Mouse (Mus musculus) liver, embryonic 11.5 days (tissue): ENCODE measurements around the gene Slfn8. TPM values are rescaled to one million over a fixed set of nuclear protein-coding genes. Genes with fewer than 3 reads are reported as not detected.
A peak's percentile ranks its signal among the peaks of the same experiment; 100 is the strongest.

ENCODE experiments used
- ATAC-seq: fragments of 200-750 bp; cut with Nextera tagmentation; replicated peaks from 2 replicates; pipeline ENCODE4 v1.8.0; 2017; ENCODE audit warnings: moderate number of reproducible peaks, mild to moderate bottlenecking, moderate TSS enrichment, moderate library complexity; ENCODE audit not compliant: low FRiP score
- DNase-seq: peaks from one replicate; pipeline ENCODE4 v3.0.0-alpha.2; 2017; ENCODE audit warnings: low spot score
- H3K27ac ChIP-seq: fragments of 300-500 bp; sonication (generic); 2 replicates; pipeline ENCODE4 v1.5.1; 2014; ENCODE audit warnings: mild to moderate bottlenecking, low read depth, low read length, control low read depth
- H3K27me3 ChIP-seq: fragments of 300-500 bp; sonication (generic); replicated peaks from 2 replicates; pipeline ENCODE4 v1.6.1; 2014; ENCODE audit warnings: low read length, mixed read lengths; ENCODE audit not compliant: control insufficient read depth, insufficient read depth
- H3K36me3 ChIP-seq: fragments of 300-500 bp; sonication (generic); 2 replicates; pipeline ENCODE4 v1.6.1; 2014; ENCODE audit warnings: mild to moderate bottlenecking, low read length, moderate library complexity, mixed read lengths; ENCODE audit not compliant: control insufficient read depth, insufficient read depth
- H3K4me1 ChIP-seq: fragments of 300-500 bp; sonication (generic); replicated peaks from 2 replicates; pipeline ENCODE4 v1.6.1; 2014; ENCODE audit warnings: low read length, mixed read lengths; ENCODE audit not compliant: control insufficient read depth, insufficient read depth
- H3K4me2 ChIP-seq: fragments of 300-500 bp; sonication (generic); 2 replicates; pipeline ENCODE4 v1.6.1; 2014; ENCODE audit warnings: mild to moderate bottlenecking, control low read depth, moderate library complexity
- H3K4me3 ChIP-seq: fragments of 300-500 bp; sonication (generic); 2 replicates; pipeline ENCODE4 v1.5.1; 2014; ENCODE audit warnings: low read depth, low read length, control low read depth
- H3K9ac ChIP-seq: fragments of 300-500 bp; sonication (generic); 2 replicates; pipeline ENCODE4 v1.6.1; 2014; ENCODE audit warnings: low read depth, low read length, control low read depth
- H3K9me3 ChIP-seq: fragments of 300-500 bp; sonication (generic); 2 replicates; pipeline ENCODE4 v1.6.1; 2016; ENCODE audit warnings: low read length, inconsistent platforms, mixed read lengths; ENCODE audit not compliant: control insufficient read depth
- WGBS: fragments of 180-500 bp; shearing (Covaris S2); extraction: QIAGEN DNeasy Blood & Tissue Kit; methylation state at CpG from one replicate; pipeline ENCODE4 v1.1.7; 2014; 5-methylcytosine and 5-hydroxymethylcytosine counted together
- polyA plus RNA-seq: library from polyadenylated mRNA; unstranded; fragments of >200 nt; fragmentation: Nextera tagmentation; extraction: Ambion mirVana; gene quantifications from 2 replicates; pipeline ENCODE4 v1.2.1, GENCODE M21; 2014

The Slfn8 gene
- polyA plus RNA-seq: 0.18 and 0.27 TPM in 2 replicates

DNA sequence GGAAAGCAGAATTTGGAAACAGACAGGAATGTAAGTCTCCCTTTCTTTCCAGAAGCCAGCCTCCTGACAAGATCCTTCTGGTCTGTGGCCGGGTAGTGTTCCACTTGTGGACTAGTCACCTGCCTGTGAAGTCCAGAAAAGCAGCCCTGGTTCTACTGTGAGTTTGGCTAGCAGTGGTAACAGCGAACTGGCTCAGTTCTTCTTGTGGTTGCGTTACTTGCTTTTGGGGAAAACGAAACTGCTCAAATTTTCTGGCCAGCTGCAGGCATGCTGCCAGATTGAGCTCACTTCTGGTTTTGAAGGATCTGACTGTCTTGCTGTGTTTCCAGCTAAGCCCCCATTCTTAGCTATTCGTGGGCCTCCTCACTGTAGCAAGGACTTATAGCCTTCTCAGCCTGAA lies at the start of gene Slfn8:
Gene Slfn8, minus strand, starts transcription at position 190 of the 400 bp plus-strand sequence.
- no peaks in the 10 kb centered on the region for H3K36me3 ChIP-seq
- H3K27me3 ChIP-seq: no peaks in the 10 kb centered on the region
- no peak for DNase-seq
- no peak for ATAC-seq
- H3K4me2 ChIP-seq: no peak within 1 kb of the TSS
- 66% methylated on average over 5 of the region's 5 CpGs for WGBS
- H3K9me3 ChIP-seq: no peaks in the 10 kb centered on the region
- H3K27ac ChIP-seq: no peak within 1 kb of the TSS
- no peak within 1 kb of the TSS for H3K4me3 ChIP-seq
- H3K9ac ChIP-seq: no peak within 1 kb of the TSS
- H3K4me1 ChIP-seq: no peaks in the 10 kb centered on the region

DNA sequence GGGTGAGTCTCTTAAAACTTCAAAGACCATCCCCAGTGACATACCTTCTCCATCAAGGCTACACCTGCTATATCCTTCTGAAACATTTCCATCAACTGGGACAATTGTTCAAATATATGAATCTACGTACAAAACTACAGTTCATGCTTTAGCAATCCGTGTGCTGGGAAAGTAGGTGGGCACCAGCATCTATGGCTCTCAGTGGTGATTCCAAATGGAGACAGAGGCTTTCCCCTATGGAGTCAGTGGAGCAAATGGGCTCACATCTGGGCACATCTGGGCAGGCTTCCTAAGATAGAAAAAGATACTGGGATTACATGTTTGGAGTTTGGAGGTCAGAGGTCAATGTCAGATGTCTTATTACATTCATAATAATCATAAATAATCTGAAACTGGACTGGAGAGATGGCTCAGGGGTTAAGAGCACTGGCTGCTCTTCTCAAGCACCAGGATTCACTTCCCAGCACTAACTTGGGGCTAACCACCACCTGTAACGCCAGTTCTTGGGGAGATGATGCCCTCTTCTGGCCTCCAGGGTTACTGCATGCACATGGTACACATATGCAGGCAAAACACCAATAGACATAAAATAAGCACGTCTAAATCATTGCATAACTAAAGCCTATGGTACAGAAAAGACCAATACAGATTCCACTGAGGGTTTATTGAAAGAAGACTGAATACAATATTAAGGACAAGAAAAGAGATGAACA lies 47.5 kb upstream of the Slfn8 start:
- 63% methylated on average over 4 of the region's 4 CpGs for WGBS
- ATAC-seq: no peak
- no peaks in the 10 kb centered on the region for H3K4me1 ChIP-seq
- no peak overlapping the region for H3K27ac ChIP-seq
- no peak overlapping the region for H3K9ac ChIP-seq
- peak; percentile 15 for DNase-seq
- H3K36me3 ChIP-seq: no peaks in the 10 kb centered on the region
- no peak overlapping the region for H3K4me3 ChIP-seq
- H3K4me2 ChIP-seq: no peak overlapping the region
- H3K9me3 ChIP-seq: no peaks in the 10 kb centered on the region
- no peaks in the 10 kb centered on the region for H3K27me3 ChIP-seq

DNA sequence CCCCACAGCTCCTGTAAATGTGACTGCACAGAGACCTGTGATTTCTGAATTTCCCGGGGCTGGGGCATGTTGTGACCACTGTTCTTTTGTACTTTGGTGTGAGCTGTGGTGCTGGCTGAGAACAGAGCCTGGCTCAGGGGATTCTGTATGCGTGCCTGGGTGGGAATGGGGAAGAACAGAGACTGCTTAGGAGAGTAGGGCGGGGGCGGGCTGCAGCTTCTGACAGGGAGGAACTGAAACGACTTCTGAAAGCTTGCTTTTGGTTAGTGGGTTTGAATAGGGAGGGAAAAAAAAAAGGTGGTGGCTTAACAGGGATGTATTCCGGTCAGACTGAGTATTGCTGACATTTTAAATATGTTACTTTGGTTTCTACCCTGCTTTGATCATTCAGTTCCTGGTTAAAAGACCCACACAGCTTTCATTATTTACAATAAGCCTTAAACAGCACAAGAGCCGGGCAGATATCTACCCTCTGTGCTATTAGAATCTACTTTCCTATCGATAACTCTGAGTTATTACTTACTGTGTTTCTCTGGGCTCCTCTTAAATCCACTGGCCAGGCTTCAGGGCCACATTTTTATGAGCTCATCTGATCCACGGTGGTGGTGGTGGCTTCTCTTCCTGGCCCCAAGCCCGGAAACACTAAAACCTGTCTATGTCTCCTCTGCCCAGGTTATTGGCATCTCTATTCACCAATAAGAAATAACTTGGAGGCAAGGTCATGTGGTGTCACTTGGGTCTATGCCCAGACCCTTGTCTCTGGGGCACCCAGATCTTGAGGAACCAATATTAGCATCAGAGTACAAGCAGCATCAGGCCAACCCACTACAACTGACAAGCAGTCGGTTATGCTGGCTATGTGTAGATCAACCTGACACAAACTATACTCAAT lies 46.3 kb upstream of the Slfn8 start:
- no peak overlapping the region for H3K9ac ChIP-seq
- no peaks in the 10 kb centered on the region for H3K27me3 ChIP-seq
- WGBS: 39% methylated on average over 11 of the region's 11 CpGs
- no peak overlapping the region for H3K4me3 ChIP-seq
- DNase-seq (peak; percentile 24), ATAC-seq (no peak)
- H3K27ac ChIP-seq: no peak overlapping the region
- no peak overlapping the region for H3K4me2 ChIP-seq
- no peaks in the 10 kb centered on the region for H3K4me1 ChIP-seq
- H3K9me3 ChIP-seq: no peaks in the 10 kb centered on the region
- no peaks in the 10 kb centered on the region for H3K36me3 ChIP-seq

DNA sequence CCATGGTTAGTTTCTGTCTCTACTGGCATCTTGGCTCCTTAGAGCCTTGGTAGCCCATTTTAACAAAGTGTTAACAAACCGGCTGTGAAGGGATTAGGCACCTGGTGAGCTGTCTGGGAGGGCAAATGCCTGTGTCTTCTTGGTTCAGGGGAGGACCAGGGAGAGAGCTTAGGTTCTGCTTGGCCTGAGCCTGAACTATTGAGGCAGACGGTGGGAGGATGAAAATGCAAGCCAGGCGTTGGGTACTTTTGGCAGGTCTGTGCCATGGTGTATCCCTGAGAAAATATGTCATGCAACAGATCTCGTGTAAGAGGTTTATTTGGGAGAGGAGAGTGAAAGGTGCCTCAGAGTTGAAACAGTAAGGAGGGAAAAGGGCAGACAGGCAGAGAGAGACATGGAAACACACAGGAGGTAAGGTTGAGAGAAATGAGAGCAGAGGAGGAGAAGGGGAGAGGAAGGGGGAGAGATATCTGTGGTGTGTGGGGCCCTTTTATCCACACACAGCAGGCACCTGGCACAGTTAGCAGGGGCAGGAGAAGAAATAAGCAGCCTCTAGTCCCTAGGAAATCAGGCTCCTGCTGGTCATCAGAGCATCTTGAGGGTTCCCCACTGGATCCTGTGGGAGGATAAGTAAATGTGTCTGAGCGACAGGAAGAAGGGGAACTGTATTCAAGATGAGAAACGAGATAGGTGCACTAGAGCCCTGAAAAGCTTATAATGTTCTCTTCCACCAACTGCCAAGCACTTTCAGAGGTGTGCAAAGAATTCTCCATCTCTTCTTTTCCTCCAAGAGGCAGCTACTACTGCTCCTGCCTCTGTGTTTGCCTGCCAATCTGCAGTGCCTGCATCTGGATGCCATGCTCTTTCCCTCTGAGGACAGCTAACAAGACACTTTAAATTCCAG lies 45.1 kb upstream of the Slfn8 start:
- no peak overlapping the region for H3K9ac ChIP-seq
- ATAC-seq: no peak
- no peak overlapping the region for H3K4me3 ChIP-seq

DNA sequence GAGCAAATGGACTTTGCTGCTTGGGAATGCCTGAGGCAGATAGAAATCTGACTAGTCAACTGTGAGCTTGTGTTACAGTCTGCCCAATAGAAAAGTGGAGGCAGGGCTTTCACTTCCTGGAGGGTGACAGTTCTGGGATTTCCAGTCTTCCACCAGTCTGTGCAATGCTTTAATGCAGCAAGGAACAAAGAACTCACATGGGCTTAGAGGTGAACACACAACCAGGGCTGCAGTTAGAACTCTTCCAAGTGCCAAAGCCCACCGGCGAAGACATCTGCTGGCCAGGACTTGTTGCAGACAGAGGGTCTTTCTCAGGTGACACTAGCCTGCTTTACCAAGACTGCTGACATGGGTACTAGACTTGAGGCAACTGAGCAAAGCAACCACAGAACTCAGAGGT lies 44.3 kb upstream of the Slfn8 start, which contains the start of gene Slfn2:
Gene Slfn2, plus strand, starts transcription at position 167 of the 400 bp plus-strand sequence.
- no peak within 1 kb of the TSS; the same call in 1 of the 2 replicates for H3K4me2 ChIP-seq
- ATAC-seq: no peak

More for the DNA sequence above, 45.1 kb upstream of the Slfn8 start:
- no peak overlapping the region; the same call in 1 of the 2 replicates for H3K4me2 ChIP-seq
- no peak for DNase-seq
- no peaks in the 10 kb centered on the region for H3K4me1 ChIP-seq
- no peak overlapping the region for H3K27ac ChIP-seq
- WGBS: 20% methylated on average over 6 of the region's 6 CpGs
- H3K9me3 ChIP-seq: no peaks in the 10 kb centered on the region
- H3K36me3 ChIP-seq: no peaks in the 10 kb centered on the region
- no peaks in the 10 kb centered on the region for H3K27me3 ChIP-seq

DNA sequence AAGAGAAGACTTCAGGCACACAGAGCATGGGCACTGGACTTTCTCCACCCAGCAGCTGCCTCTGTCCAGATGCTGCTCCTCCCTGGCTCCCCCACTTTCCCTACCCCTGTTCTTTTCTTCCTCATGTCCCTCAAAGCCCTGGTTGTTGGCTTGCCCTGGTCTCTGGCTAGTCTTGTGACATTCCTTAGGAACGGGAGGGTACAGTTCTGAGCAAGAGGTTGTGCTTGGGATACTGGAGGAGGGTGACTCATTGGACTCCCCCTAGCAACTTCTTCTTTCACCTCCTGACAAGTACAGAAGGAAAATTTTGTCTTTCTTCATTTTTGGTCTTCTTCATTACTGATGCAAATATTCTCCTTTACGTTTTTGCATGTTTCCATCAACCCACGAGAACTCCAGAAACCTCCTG lies 43.3 kb upstream of the Slfn8 start:
- ATAC-seq: no peak
- Histone ChIP-seq H3K9ac (no peak overlapping the region), H3K27me3 (no peaks in the 10 kb centered on the region), H3K9me3 (no peaks in the 10 kb centered on the region), H3K4me1 (no peaks in the 10 kb centered on the region), H3K4me3 (no peak overlapping the region), H3K36me3 (no peaks in the 10 kb centered on the region), H3K4me2 (no peak overlapping the region), H3K27ac (no peak overlapping the region)
- 48% methylated on average over 3 of the region's 3 CpGs for WGBS
- DNase-seq: no peak

More for the DNA sequence above, 44.3 kb upstream of the Slfn8 start, which contains the start of gene Slfn2:
- H3K4me3 ChIP-seq: no peak within 1 kb of the TSS
- no peaks in the 10 kb centered on the region for H3K36me3 ChIP-seq
- 66% methylated on average over 2 of the region's 2 CpGs for WGBS
- no peaks in the 10 kb centered on the region for H3K9me3 ChIP-seq
- no peaks in the 10 kb centered on the region for H3K27me3 ChIP-seq
- no peak within 1 kb of the TSS for H3K27ac ChIP-seq
- DNase-seq: no peak
- no peak within 1 kb of the TSS for H3K9ac ChIP-seq
- H3K4me1 ChIP-seq: no peaks in the 10 kb centered on the region

DNA sequence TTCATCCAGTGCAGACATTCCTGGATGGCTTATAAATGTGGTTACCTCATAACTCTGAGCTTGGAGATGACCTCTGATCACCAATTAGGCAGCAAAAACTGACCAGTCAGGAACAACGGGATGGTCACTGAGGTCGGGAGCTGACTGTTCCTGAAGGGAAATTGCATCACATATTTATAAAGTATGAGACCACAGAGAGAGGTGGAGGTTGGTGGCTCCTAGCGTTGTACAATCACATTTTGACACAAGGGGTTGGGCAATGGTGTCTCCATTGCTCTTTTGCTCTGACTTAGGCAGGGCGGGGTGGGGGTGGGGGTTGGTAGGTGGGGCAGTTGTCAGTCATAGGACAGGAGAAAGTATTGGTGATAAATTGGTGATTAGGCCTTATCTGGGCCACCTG lies 42.5 kb upstream of the Slfn8 start:
- Histone ChIP-seq H3K27me3 (no peaks in the 10 kb centered on the region), H3K4me3 (no peak overlapping the region), H3K9ac (no peak overlapping the region), H3K4me1 (no peaks in the 10 kb centered on the region), H3K27ac (no peak overlapping the region), H3K36me3 (no peaks in the 10 kb centered on the region), H3K9me3 (no peaks in the 10 kb centered on the region), H3K4me2 (no peak overlapping the region)
- WGBS: 51% methylated on average over 4 of the region's 4 CpGs
- no peak for DNase-seq
- no peak for ATAC-seq

DNA sequence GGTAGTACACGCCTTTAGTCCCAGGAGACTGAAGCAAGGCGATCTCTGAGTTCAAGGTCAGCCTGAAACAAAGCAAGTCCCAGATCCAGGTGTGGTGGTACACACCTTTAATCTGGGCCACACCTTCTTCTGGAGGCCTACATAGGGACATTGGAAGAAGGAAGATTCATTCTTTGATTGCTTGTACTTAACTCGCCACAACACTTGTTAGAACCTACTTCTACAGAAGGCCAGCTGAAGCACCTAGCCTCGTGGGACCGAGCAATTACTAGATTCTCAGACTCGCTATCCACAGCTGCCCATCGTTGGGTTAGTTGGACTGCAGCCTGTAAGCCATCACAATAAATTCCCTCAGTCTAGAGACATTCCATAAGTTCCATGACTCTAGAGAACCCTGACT lies 41.2 kb upstream of the Slfn8 start:
- ATAC-seq (no peak), DNase-seq (peak; percentile 14)
- Histone ChIP-seq H3K27ac (no peak overlapping the region), H3K4me3 (no peak overlapping the region), H3K9me3 (no peaks in the 10 kb centered on the region), H3K4me2 (no peak overlapping the region), H3K9ac (no peak overlapping the region), H3K36me3 (no peaks in the 10 kb centered on the region), H3K4me1 (no peaks in the 10 kb centered on the region), H3K27me3 (no peaks in the 10 kb centered on the region)
- 84% methylated on average over 7 of the region's 7 CpGs for WGBS
